Mouse (Mus musculus): ENCODE results near the gene H2al1j.
"Not testable (repeated sequence)": the region's sequence is repeated elsewhere in the genome, so short reads cannot be mapped to it uniquely, and the experiment has no call there.

GRCm38 (mm10) chrX:11298957-11299356 is 28.7 kb upstream of the H2al1j start, which contains the start of gene H2al1a:
- not testable (repeated sequence) for TF ChIP-seq CTCF, EP300 (IDR thresholded peaks at IDR 0.05; ENCODE audit: low read depth)

All from liver, embryonic 14.5 days (tissue).